Mouse (Mus musculus) olfactory bulb, adult 2 months (tissue): ENCODE measurements around the gene H2al1h.
"Not testable (repeated sequence)": the region's sequence is repeated elsewhere in the genome, so short reads cannot be mapped to it uniquely, and the experiment has no call there.

Experiments
- CTCF ChIP-seq: fragments of 200-500 bp; IDR thresholded peaks from 2 replicates; pipeline ENCODE4 v1.5.1; 2012; ENCODE audit warnings: low read depth, mild to moderate bottlenecking, low read length, moderate library complexity; ENCODE audit not compliant: insufficient read depth
- POLR2A ChIP-seq: fragments of 200-500 bp; IDR thresholded peaks from 2 replicates; pipeline ENCODE4 v1.6.1; 2012; ENCODE audit warnings: mild to moderate bottlenecking, low read depth, low read length, moderate library complexity; ENCODE audit not compliant: insufficient read depth

DNA sequence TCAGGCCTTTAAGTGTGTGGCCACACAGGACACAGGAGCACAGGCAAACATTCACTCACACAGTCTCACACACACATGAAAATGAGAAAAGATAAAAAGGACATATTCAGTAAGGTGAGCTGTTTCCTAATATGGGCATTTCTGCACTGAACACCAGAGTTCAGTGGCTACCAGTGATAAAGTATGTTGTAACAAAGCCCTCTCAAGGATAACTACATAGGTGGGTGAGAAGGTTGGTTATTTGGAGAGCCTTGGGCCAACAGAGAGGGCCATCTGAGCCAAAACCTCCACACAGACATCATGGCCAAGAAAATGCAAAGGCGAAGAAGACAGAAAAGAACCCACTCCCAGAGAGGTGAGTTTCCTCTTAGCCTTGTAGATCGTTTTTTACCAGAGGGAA is 6.2 kb downstream of the H2al1h start, which contains the start of gene H2al1j:
- not testable (repeated sequence) for TF ChIP-seq CTCF, POLR2A
